Mouse (Mus musculus) limb, embryonic 15.5 days (tissue): ENCODE measurements around the gene Irx5. TPM values are rescaled to one million over a fixed set of nuclear protein-coding genes. Genes with fewer than 3 reads are reported as not detected.

Experiments used
- ATAC-seq: fragments of 200-750 bp; cut with Nextera tagmentation; 2 replicates; pipeline ENCODE4 v1.8.0; 2017; ENCODE audit warnings: low read depth, moderate TSS enrichment; ENCODE audit not compliant: insufficient number of reproducible peaks, low FRiP score, low TSS enrichment
- H3K27ac ChIP-seq: fragments of 300-500 bp; sonication (generic); 2 replicates; pipeline ENCODE4 v1.5.1; 2015; ENCODE audit warnings: moderate library complexity, mild to moderate bottlenecking, inconsistent platforms
- H3K27me3 ChIP-seq: fragments of 300-500 bp; sonication (generic); 2 replicates; pipeline ENCODE4 v1.6.1; 2015; ENCODE audit warnings: inconsistent platforms
- H3K36me3 ChIP-seq: fragments of 300-500 bp; sonication (generic); 2 replicates; pipeline ENCODE4 v1.6.1; 2015; ENCODE audit warnings: inconsistent platforms
- H3K4me1 ChIP-seq: fragments of 300-500 bp; sonication (generic); 2 replicates; pipeline ENCODE4 v1.6.1; 2015; ENCODE audit warnings: inconsistent platforms
- H3K4me2 ChIP-seq: fragments of 300-500 bp; sonication (generic); 2 replicates; pipeline ENCODE4 v1.6.1; 2015; ENCODE audit warnings: mild to moderate bottlenecking, inconsistent platforms
- H3K4me3 ChIP-seq: fragments of 300-500 bp; sonication (generic); 2 replicates; pipeline ENCODE4 v1.5.1; 2015; ENCODE audit warnings: mild to moderate bottlenecking, inconsistent platforms
- H3K9ac ChIP-seq: fragments of 300-500 bp; sonication (generic); 2 replicates; pipeline ENCODE4 v1.6.1; 2015; ENCODE audit warnings: inconsistent platforms
- H3K9me3 ChIP-seq: fragments of 300-500 bp; sonication (generic); 2 replicates; pipeline ENCODE4 v1.6.1; 2016; ENCODE audit warnings: inconsistent platforms
- WGBS: fragments of 180-500 bp; shearing (Covaris S2); methylation state at CpG from one replicate; pipeline ENCODE4 v1.1.7; 2015; 5-methylcytosine and 5-hydroxymethylcytosine counted together
- polyA plus RNA-seq: library from polyadenylated mRNA; unstranded; fragments of >200 nt; fragmentation: Nextera tagmentation; extraction: Ambion mirVana; gene quantifications from 2 replicates; pipeline ENCODE4 v1.2.1, GENCODE M21; 2015

Gene Irx5
- polyA plus RNA-seq, 1 experiment from 2014 or later: 29.9 TPM

DNA sequence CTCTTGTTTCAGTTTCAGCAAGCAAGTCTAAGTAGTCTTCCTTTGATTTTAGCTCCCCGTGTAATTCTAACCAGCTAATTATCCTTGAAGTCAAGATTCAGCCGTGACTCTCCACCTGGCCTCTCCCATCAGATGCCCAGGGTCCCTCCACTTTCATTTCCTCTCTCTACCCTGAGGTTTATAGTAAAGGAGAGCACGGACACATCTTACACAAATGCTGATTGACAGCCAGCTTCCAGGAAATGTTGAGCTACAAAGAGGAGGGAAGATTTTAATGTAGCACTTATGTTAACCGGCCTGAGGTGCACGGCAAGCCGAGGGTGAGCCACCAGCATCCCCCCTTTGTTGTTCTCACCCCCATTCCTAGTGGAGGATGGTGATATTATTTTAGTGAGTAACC is 4.0 kb upstream of the Irx5 start:
- peak overlapping the region; percentile 78; the same call in 1 of the 2 replicates for H3K4me3 ChIP-seq
- no peaks in the 10 kb centered on the region for H3K9me3 ChIP-seq
- H3K9ac ChIP-seq: no peak overlapping the region
- H3K27me3 ChIP-seq: peaks cover 56% of the 10 kb centered on the region
- no peak for ATAC-seq
- H3K4me2 ChIP-seq: 0 out of 2 replicates have a peak overlapping the region, but pooled peaks have one; percentile 81
- H3K27ac ChIP-seq: no peak overlapping the region
- H3K4me1 ChIP-seq: peaks cover 25% of the 10 kb centered on the region
- H3K36me3 ChIP-seq: no peaks in the 10 kb centered on the region
- 10% methylated on average over 6 of the region's 6 CpGs for WGBS

DNA sequence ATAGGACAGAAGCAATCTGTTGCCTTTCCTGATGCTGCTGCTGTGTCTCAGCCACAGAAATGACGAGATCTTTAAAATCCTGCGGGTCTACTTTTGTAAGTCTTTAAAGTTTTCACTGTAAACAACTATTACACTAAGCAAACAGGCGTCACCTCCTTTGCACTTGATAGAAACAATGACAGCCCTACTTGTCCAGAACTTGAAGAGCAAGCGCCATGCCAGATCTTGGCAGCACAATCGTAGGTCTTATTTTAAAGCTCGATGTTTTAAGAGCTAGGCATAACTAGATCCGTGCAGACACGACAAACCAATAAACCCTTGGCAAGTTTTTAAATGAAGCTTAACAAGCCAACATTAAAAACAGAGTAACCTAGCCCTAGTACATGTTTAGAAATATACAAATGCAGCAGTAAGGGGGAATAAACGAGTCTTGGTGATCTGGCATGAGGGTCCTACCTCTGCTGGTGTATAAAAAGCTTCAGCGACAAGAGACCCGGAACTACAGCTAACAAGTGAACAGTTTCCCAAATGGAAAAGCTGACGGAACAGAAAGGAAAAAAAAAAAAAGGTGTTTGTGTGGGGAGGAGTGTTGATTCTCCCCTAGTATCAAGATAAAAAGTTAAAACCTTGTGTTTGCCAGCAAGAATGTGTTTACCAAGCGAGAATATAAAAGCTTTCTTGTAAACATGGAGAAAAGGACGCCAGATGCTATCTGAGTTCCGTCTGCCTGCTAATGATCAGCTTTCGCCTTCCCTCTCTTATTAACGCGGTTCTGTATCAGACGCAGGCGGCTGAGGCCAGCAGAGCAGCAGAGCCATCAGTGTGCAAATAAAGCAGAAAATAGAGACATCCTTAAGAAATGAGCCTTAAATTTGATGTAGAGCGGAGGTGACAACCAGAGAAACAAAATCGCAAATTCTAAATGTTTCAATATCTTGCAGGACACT is 2.6 kb upstream of the Irx5 start:
- peak overlapping the region; percentile 81 for H3K4me2 ChIP-seq
- peak overlapping the region; percentile 50; the same call in 1 of the 2 replicates for H3K9ac ChIP-seq
- H3K36me3 ChIP-seq: no peaks in the 10 kb centered on the region
- peaks cover 66% of the 10 kb centered on the region for H3K27me3 ChIP-seq
- 0 out of 2 replicates have a peak overlapping the region, but pooled peaks have one; percentile 54 for H3K27ac ChIP-seq
- H3K4me3 ChIP-seq: peak overlapping the region; percentile 78
- WGBS: 3% methylated on average over 22 of the region's 22 CpGs
- H3K4me1 ChIP-seq: peaks cover 31% of the 10 kb centered on the region
- no peaks in the 10 kb centered on the region for H3K9me3 ChIP-seq
- ATAC-seq: no peak

- Histone ChIP-seq H3K9me3 (no peaks in the 10 kb centered on the region), H3K27me3 (peaks cover 71% of the 10 kb centered on the region), H3K4me2 (peak overlapping the region; percentile 81), H3K4me1 (peaks cover 40% of the 10 kb centered on the region), H3K27ac (peak overlapping the region; percentile 88), H3K9ac (peak overlapping the region; percentile 50), H3K4me3 (peak overlapping the region; percentile 78), H3K36me3 (no peaks in the 10 kb centered on the region)
- peak; percentile 95 for ATAC-seq
- WGBS: under 1% methylated on average over 86 of the region's 93 CpGs
Measured at GRCm38 (mm10) chr8:92355701-92356612, 1.5 kb upstream of the Irx5 start.

DNA sequence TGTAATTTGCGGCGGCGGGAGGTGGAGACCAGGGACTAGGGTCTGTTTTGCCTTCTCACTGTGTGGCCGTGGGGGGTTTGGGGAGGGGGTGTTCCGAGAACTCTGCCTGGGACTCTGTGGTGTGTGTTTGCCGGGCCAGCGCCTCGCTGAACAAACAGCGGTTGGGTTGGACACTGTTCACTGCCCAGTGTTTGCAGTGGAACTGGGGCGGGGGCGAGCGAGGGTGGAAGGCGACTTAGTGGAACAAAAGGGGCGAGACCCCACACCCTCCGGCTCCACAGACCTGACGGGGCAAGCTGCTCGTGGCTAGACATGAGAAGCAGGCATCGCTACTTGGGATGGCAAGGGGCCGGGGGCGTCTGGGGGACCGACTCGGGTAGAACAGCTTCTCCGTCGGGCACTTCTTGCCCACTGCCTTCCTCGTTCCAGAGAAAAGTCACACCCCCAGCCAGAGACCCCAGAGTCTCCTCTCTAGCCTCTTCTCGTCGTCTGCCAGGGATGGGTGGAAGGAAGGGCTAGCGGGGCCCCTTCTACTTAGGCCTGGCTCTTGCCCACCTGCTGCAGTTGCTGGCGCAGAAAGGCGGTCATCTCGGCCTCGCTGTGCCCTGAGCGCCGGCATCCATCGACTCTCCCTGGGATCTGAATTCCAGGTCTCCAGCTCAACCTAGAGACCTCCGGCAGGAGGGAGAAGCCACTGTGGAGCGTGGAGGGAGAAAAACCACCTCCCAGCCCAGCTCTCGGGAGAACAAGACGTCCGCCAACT is 631 bp upstream of the Irx5 start:
- under 1% methylated on average over 40 of the region's 40 CpGs for WGBS

DNA sequence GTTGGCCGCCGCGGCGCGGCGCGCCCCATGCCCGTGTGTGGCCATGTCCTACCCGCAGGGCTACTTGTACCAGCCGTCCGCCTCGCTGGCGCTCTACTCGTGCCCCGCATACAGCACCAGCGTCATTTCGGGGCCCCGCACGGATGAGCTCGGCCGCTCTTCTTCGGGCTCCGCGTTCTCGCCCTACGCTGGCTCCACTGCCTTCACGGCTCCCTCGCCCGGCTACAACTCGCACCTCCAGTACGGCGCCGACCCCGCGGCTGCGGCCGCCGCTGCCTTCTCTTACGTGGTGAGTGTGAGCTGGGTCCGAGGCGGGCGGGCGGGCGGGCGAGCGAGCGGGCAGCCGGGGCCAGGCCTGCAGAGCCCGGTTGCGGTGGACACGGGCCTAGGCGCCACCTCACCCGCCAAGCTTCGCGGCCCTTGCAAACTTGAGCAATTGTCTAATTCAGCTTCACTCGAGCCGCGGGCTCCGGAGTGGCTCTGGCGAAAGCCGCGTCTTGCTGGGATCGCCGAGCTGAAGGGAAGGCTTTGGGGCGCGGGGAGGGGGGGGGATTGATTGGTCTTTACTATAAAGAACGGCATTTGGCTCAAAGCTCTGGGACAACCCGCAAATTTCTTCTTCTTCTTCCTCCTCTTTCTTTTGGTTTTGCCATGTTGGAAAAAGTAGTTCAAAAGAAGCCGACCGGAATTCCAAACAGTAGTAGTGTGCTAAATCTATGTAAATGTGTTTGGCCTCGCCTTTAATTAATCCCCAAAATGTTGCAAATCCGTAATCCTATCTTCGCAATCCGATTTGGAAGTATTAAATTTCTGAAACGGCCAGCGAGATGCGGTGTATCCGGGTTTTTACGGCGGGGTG is 945 bp downstream of the Irx5 start:
- Histone ChIP-seq H3K27ac (peak overlapping the region; percentile 95), H3K4me3 (peak overlapping the region; percentile 78), H3K9me3 (no peaks in the 10 kb centered on the region), H3K36me3 (no peaks in the 10 kb centered on the region), H3K9ac (peak overlapping the region; percentile 66), H3K4me1 (peaks cover 46% of the 10 kb centered on the region), H3K27me3 (peaks cover 71% of the 10 kb centered on the region), H3K4me2 (peak overlapping the region; percentile 81)
- no peak for ATAC-seq
- WGBS: under 1% methylated on average over 80 of the region's 80 CpGs

More for the DNA sequence above, 631 bp upstream of the Irx5 start:
- Histone ChIP-seq H3K4me2 (peak overlapping the region; percentile 81), H3K27me3 (peaks cover 72% of the 10 kb centered on the region), H3K9me3 (no peaks in the 10 kb centered on the region), H3K27ac (peak overlapping the region; percentile 88), H3K9ac (peak overlapping the region; percentile 49), H3K36me3 (no peaks in the 10 kb centered on the region), H3K4me1 (peaks cover 40% of the 10 kb centered on the region), H3K4me3 (peak overlapping the region; percentile 78)
- ATAC-seq: no peak

DNA sequence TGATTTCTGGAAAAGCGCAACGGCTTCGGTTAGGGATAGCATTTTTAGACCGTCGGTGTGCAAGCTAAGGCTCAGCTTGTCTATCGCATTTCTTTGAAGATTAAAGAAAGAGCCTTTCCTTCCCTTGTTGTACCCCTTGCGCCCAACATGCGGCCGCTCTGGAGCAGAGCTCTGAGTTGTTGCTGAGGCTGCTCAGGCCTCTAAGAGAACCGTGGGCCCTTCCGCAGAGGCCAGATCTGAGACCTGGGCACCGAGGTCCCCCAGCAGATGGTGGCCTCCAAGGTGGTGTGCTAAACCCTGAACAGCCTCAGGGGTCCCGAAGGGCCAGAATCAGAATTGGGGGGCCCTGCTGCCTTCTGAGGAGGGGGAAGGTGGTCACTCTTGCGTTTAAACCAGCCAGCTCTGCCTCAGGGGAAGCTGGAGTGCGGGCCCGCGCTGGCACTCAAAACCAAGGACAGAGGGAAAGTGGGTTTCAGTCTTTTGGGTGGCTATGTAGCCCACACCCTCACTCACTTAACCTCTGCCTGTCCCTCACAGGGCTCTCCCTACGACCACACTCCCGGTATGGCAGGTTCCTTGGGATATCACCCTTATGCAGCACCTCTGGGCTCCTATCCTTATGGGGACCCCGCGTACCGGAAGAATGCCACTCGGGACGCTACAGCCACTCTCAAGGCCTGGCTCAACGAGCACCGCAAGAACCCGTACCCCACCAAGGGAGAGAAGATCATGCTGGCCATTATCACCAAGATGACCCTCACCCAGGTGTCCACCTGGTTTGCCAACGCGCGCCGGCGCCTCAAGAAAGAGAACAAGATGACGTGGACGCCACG is 1.8 kb downstream of the Irx5 start:
- peak overlapping the region; percentile 95 for H3K27ac ChIP-seq
- 2% methylated on average over 35 of the region's 35 CpGs for WGBS
- H3K9me3 ChIP-seq: no peaks in the 10 kb centered on the region
- peak overlapping the region; percentile 78 for H3K4me3 ChIP-seq
- peaks cover 54% of the 10 kb centered on the region for H3K4me1 ChIP-seq
- peaks cover 72% of the 10 kb centered on the region for H3K27me3 ChIP-seq
- H3K4me2 ChIP-seq: peak overlapping the region; percentile 81
- ATAC-seq: no peak
- no peaks in the 10 kb centered on the region for H3K36me3 ChIP-seq
- H3K9ac ChIP-seq: peak overlapping the region; percentile 66

GRCm38 (mm10) chr8:92359833-92360082 is 2.3 kb downstream of the Irx5 start:
- peaks cover 77% of the 10 kb centered on the region for H3K27me3 ChIP-seq
- peaks cover 59% of the 10 kb centered on the region for H3K4me1 ChIP-seq
- peak overlapping the region; percentile 81 for H3K4me2 ChIP-seq
- H3K9me3 ChIP-seq: no peaks in the 10 kb centered on the region
- H3K9ac ChIP-seq: peak overlapping the region; percentile 32
- peak overlapping the region; percentile 78 for H3K4me3 ChIP-seq
- WGBS: under 1% methylated on average over 21 of the region's 21 CpGs
- H3K27ac ChIP-seq: peak overlapping the region; percentile 95
- no peak for ATAC-seq
- H3K36me3 ChIP-seq: no peaks in the 10 kb centered on the region

GRCm38 (mm10) chr8:92360083-92360861 is 2.8 kb downstream of the Irx5 start:
- Histone ChIP-seq H3K27ac (peak overlapping the region; percentile 95), H3K9ac (peak overlapping the region; percentile 32), H3K9me3 (no peaks in the 10 kb centered on the region), H3K4me2 (peak overlapping the region; percentile 81), H3K36me3 (no peaks in the 10 kb centered on the region), H3K27me3 (peaks cover 78% of the 10 kb centered on the region), H3K4me3 (peak overlapping the region; percentile 78), H3K4me1 (peaks cover 60% of the 10 kb centered on the region)
- under 1% methylated on average over 76 of the region's 77 CpGs for WGBS
- no peak for ATAC-seq

DNA sequence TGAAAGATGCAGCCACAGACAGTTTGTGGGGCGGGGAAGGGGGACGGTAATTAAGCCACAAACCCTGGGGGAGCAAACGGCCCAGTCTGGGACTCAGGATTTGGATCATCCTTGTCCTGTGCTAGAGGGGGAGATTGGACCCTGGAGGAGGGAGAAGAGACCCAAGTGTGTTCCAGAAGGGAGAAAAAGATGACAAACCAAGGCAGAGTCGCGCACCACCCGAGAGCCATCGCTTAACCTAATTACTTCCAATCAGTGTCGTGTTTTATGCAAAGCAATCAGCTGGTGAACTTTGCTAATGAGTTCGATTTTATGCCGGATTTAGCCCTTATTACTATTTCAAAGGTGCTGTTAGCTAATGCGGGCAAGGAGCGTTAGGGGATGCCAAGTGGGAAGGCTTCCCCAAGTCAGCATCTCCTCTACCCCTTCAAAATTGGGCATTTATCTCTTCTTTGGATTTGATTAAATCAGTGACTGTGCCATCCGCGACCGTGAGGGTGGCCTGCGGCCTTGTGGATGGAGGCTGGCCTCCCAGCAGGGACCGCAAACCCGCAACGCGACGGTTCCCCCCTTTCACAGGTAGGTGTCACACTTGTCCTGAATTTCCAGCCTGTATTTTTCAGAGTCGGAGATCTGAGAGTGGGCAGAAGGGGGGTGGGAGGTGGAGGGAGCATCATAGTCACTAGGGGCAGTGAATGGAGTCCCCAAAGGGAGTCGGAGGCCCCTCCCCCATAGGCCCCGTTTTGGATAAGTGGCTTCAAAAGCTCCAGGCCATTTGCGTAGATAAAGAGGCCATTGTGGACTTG is 4.3 kb downstream of the Irx5 start:
- Histone ChIP-seq H3K27ac (peak overlapping the region; percentile 57), H3K9ac (0 out of 2 replicates have a peak overlapping the region, but pooled peaks have one; percentile 5), H3K4me3 (peak overlapping the region; percentile 31), H3K4me1 (peaks cover 69% of the 10 kb centered on the region), H3K4me2 (peak overlapping the region; percentile 39), H3K36me3 (no peaks in the 10 kb centered on the region), H3K9me3 (no peaks in the 10 kb centered on the region), H3K27me3 (peaks cover 87% of the 10 kb centered on the region)
- WGBS: 7% methylated on average over 25 of the region's 25 CpGs
- ATAC-seq: no peak
